Mouse (Mus musculus): ENCODE measurements around the gene Ranbp17.

Ranbp17 gene

GRCm38 (mm10) chr11:33232056-33232455, 281.5 kb downstream of the Ranbp17 start:
- no peak for DNase-seq (ENCODE audit: low read depth)

GRCm38 (mm10) chr11:33228186-33228585, 285.4 kb downstream of the Ranbp17 start:
- no peak for DNase-seq (ENCODE audit: low read depth)

- no peak for DNase-seq (ENCODE audit: low read depth)
Measured at GRCm38 (mm10) chr11:33226516-33226915, 287.0 kb downstream of the Ranbp17 start.

- no peak for DNase-seq (ENCODE audit: low read depth)
Measured at GRCm38 (mm10) chr11:33221566-33222365, 291.8 kb downstream of the Ranbp17 start.

- no peak for DNase-seq (ENCODE audit: low read depth)
Measured at GRCm38 (mm10) chr11:33220763-33221162, 292.8 kb downstream of the Ranbp17 start.

- no peak for DNase-seq (ENCODE audit: low read depth)
Measured at GRCm38 (mm10) chr11:33217384-33218079, 296.0 kb downstream of the Ranbp17 start.

- no peak for DNase-seq (ENCODE audit: low read depth)
Measured at GRCm38 (mm10) chr11:33207411-33207810, 306.1 kb downstream of the Ranbp17 start.

GRCm38 (mm10) chr11:33204966-33205365, 308.6 kb downstream of the Ranbp17 start:
- DNase-seq (ENCODE audit: low read depth): no peak

- no peak for DNase-seq (ENCODE audit: low read depth)
Measured at GRCm38 (mm10) chr11:33204329-33204705, 309.2 kb downstream of the Ranbp17 start.

GRCm38 (mm10) chr11:33203383-33204328, 309.9 kb downstream of the Ranbp17 start, which contains the start of gene Tlx3:
Gene Tlx3 (minus strand): TSS chr11:33203589.
- no peak for DNase-seq (ENCODE audit: low read depth)

GRCm38 (mm10) chr11:33202972-33203371, 310.6 kb downstream of the Ranbp17 start:
- DNase-seq (ENCODE audit: low read depth): no peak

- DNase-seq (ENCODE audit: low read depth): no peak
Measured at GRCm38 (mm10) chr11:33202296-33202695, 311.2 kb downstream of the Ranbp17 start.

- no peak for DNase-seq (ENCODE audit: low read depth)
Measured at GRCm38 (mm10) chr11:33201626-33202010, 311.9 kb downstream of the Ranbp17 start.

GRCm38 (mm10) chr11:33200764-33201625, 312.6 kb downstream of the Ranbp17 start:
- no peak for DNase-seq (ENCODE audit: low read depth)

GRCm38 (mm10) chr11:33199906-33200763, 313.4 kb downstream of the Ranbp17 start:
- DNase-seq (ENCODE audit: low read depth): no peak

GRCm38 (mm10) chr11:33199117-33199514, 314.4 kb downstream of the Ranbp17 start:
- no peak for DNase-seq (ENCODE audit: low read depth)

- DNase-seq (ENCODE audit: low read depth): no peak
Measured at GRCm38 (mm10) chr11:33198351-33199116, 315.0 kb downstream of the Ranbp17 start.

- no peak for DNase-seq (ENCODE audit: low read depth)
Measured at GRCm38 (mm10) chr11:33197673-33198072, 315.9 kb downstream of the Ranbp17 start.

GRCm38 (mm10) chr11:33197133-33197514, 316.4 kb downstream of the Ranbp17 start:
- no peak for DNase-seq (ENCODE audit: low read depth)
